Mouse (Mus musculus) neutrophil, adult 65 days (primary cell): ENCODE measurements around the gene Dspp. TPM values are rescaled to one million over a fixed set of nuclear protein-coding genes. Genes with fewer than 3 reads are reported as not detected.

Experiments used
- total RNA-seq: library from RNA; stranded (reverse); gene quantifications from 2 replicates; pipeline ENCODE4 v1.2.4, GENCODE M21; 2023

The Dspp gene
- total RNA-seq, result not detected in 2 replicates

GRCm38 (mm10) chr5:104170412-104170811 is at the start of gene Dspp:
Gene Dspp, plus strand, starts transcription at chr5:104170712.

DNA sequence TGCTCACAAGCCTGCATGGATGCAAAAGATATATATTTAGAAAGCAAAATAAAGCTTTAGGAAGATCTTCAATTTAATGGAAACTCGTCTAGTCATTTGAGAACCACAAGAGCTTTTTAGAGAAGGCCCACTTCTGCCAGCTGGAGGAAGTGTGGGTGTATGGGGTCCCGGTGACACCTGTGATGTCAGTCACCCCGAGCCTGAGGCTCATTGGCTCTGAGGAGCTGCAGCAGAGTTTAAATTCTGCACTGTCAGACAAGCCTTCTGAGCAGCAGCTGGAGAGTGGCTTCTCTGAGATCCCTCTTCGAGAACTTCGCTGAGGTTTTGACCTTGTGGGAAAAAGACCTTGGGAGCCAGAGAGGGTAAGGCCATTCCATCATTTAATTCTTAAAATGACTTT is 31.8 kb downstream of the Dspp start, which contains the start of gene Dmp1:
Dmp1 (plus strand) TSS at position 263 of the 400 bp plus-strand sequence.

Other genes starting within 250 kb of the Dspp start
- not detected in 2 replicates for gene Hsd17b13, start 193.3 kb upstream of the Dspp start, total RNA-seq
- gene Hsd17b11, start 148.8 kb upstream of the Dspp start, total RNA-seq, result 154 and 170 TPM in 2 replicates
- 10.5 and 11.8 TPM in 2 replicates for gene Nudt9, start 124.4 kb upstream of the Dspp start, total RNA-seq
- not detected in 2 replicates for gene Gm17660, start 93.1 kb upstream of the Dspp start, total RNA-seq
- not detected in 2 replicates for gene Sparcl1, start 57.0 kb upstream of the Dspp start, total RNA-seq
- gene Dmp1, start 31.9 kb downstream of the Dspp start, total RNA-seq, result not detected in 2 replicates
- gene Ibsp, start 128.5 kb downstream of the Dspp start, total RNA-seq, result 0.75 and 1.4 TPM in 2 replicates
- not detected in 2 replicates for gene Mepe, start 154.6 kb downstream of the Dspp start, total RNA-seq